Mouse (Mus musculus) midbrain, embryonic 13.5 days (tissue): ENCODE data around the gene Iqgap2. TPM values are rescaled to one million over a fixed set of nuclear protein-coding genes. Genes with fewer than 3 reads are reported as not detected.

Source experiments
- ATAC-seq: fragments of 200-750 bp; cut with Nextera tagmentation; 2 replicates; pipeline ENCODE4 v1.8.0; 2017; ENCODE audit warnings: mild to moderate bottlenecking, moderate TSS enrichment, moderate library complexity
- H3K27ac ChIP-seq: fragments of 300-500 bp; sonication (generic); 2 replicates; pipeline ENCODE4 v1.5.1; 2015; ENCODE audit warnings: inconsistent platforms, mild to moderate bottlenecking, moderate library complexity
- H3K27me3 ChIP-seq: fragments of 300-500 bp; sonication (generic); 2 replicates; pipeline ENCODE4 v1.6.1; 2015; ENCODE audit warnings: mild to moderate bottlenecking, inconsistent platforms
- H3K36me3 ChIP-seq: fragments of 300-500 bp; sonication (generic); 2 replicates; pipeline ENCODE4 v1.6.1; 2015; ENCODE audit warnings: mild to moderate bottlenecking, inconsistent platforms
- H3K4me1 ChIP-seq: fragments of 300-500 bp; sonication (generic); replicated peaks from 2 replicates; pipeline ENCODE4 v1.6.1; 2015; ENCODE audit warnings: inconsistent platforms
- H3K4me2 ChIP-seq: fragments of 300-500 bp; sonication (generic); replicated peaks from 2 replicates; pipeline ENCODE4 v1.6.1; 2015; ENCODE audit warnings: moderate library complexity, mild to moderate bottlenecking, inconsistent platforms
- H3K4me3 ChIP-seq: fragments of 300-500 bp; sonication (generic); replicated peaks from 2 replicates; pipeline ENCODE4 v1.5.1; 2015; ENCODE audit warnings: mild to moderate bottlenecking, inconsistent platforms
- H3K9ac ChIP-seq: fragments of 300-500 bp; sonication (generic); replicated peaks from 2 replicates; pipeline ENCODE4 v1.6.1; 2015; ENCODE audit warnings: mild to moderate bottlenecking, inconsistent platforms
- H3K9me3 ChIP-seq: fragments of 300-500 bp; sonication (generic); 2 replicates; pipeline ENCODE4 v1.6.1; 2016; ENCODE audit warnings: mild to moderate bottlenecking, inconsistent platforms
- WGBS: fragments of 180-500 bp; shearing (Covaris S2); methylation state at CpG from one replicate; pipeline ENCODE4 v1.1.7; 2015; 5-methylcytosine and 5-hydroxymethylcytosine counted together
- polyA plus RNA-seq: library from polyadenylated mRNA; unstranded; fragments of >200 nt; fragmentation: Nextera tagmentation; extraction: Ambion mirVana; gene quantifications from 2 replicates; pipeline ENCODE4 v1.2.1, GENCODE M21; 2015

Gene Iqgap2
- polyA plus RNA-seq, 1 experiment from 2014 or later: 7.4 TPM

GRCm38 (mm10) chr13:95759810-95760209 lies 131.9 kb downstream of the Iqgap2 start:
- no peak for ATAC-seq
- Histone ChIP-seq H3K27ac (no peak overlapping the region), H3K9me3 (no peaks in the 10 kb centered on the region), H3K36me3 (no peaks in the 10 kb centered on the region), H3K9ac (no peak overlapping the region), H3K4me3 (no peak overlapping the region), H3K4me1 (peaks cover 6% of the 10 kb centered on the region), H3K4me2 (no peak overlapping the region), H3K27me3 (no peaks in the 10 kb centered on the region)
- 88% methylated on average over 2 of the region's 2 CpGs for WGBS

- no peak for ATAC-seq
- 95% methylated on average over 5 of the region's 5 CpGs for WGBS
- no peak overlapping the region for H3K9ac ChIP-seq
- no peak overlapping the region for H3K4me2 ChIP-seq
- H3K36me3 ChIP-seq: no peaks in the 10 kb centered on the region
- no peaks in the 10 kb centered on the region for H3K27me3 ChIP-seq
- no peak overlapping the region for H3K4me3 ChIP-seq
- no peaks in the 10 kb centered on the region for H3K9me3 ChIP-seq
- no peak overlapping the region for H3K27ac ChIP-seq
- no peaks in the 10 kb centered on the region for H3K4me1 ChIP-seq
These were observed 137.4 kb downstream of the Iqgap2 start for GRCm38 (mm10) chr13:95754285-95754684.

GRCm38 (mm10) chr13:95752386-95752785 lies 139.3 kb downstream of the Iqgap2 start:
- H3K27me3 ChIP-seq: no peaks in the 10 kb centered on the region
- no peaks in the 10 kb centered on the region for H3K4me1 ChIP-seq
- no peak overlapping the region for H3K27ac ChIP-seq
- H3K9ac ChIP-seq: no peak overlapping the region
- H3K36me3 ChIP-seq: no peaks in the 10 kb centered on the region
- WGBS: 91% methylated on average over 9 of the region's 9 CpGs
- no peak overlapping the region for H3K4me2 ChIP-seq
- ATAC-seq: no peak
- no peaks in the 10 kb centered on the region for H3K9me3 ChIP-seq
- no peak overlapping the region for H3K4me3 ChIP-seq

DNA sequence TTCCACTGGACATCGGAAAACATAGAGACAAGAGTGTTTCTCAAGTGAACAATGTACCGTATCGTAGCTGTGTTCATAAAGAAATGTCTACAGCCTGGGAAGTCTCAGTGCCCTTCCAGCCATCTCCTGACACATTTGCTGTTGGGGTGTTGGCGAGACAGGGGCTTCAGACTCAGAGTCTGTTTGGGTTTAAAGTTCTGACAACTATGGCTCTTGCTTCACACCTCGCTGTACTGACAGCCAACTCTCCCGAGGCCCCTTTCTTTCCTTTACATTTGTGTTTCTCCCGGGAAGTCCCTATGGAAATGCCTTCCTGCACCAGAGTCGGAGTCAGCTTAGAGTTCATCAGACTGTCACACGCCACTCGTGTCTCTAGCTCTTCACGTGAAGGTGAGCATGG lies 144.2 kb downstream of the Iqgap2 start:
- Histone ChIP-seq H3K4me3 (no peak overlapping the region), H3K4me1 (no peaks in the 10 kb centered on the region), H3K9me3 (no peaks in the 10 kb centered on the region), H3K27ac (no peak overlapping the region), H3K9ac (no peak overlapping the region), H3K4me2 (no peak overlapping the region), H3K36me3 (no peaks in the 10 kb centered on the region), H3K27me3 (no peaks in the 10 kb centered on the region)
- 89% methylated on average over 11 of the region's 11 CpGs for WGBS
- ATAC-seq: no peak

DNA sequence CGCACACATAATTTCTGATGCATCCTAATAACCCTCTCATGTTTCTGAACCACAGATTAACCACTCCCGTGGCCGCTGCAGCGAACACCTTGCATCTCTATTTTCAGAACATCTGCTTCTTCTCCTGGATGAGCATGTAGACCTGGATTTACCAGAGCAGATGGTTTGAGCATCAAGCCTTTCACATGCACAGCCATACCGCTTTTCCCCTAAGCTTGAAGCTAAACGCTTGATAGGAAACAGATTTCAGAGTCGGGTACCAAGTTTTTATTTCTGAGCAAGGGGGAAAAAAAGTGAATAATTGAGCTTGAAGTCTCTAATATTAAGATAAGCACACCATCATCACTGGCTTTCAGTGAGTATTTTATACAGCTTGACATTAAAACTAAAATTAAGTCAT lies 144.6 kb downstream of the Iqgap2 start:
- no peak for ATAC-seq
- H3K27me3 ChIP-seq: no peaks in the 10 kb centered on the region
- no peak overlapping the region for H3K27ac ChIP-seq
- no peak overlapping the region for H3K4me2 ChIP-seq
- no peak overlapping the region for H3K9ac ChIP-seq
- H3K36me3 ChIP-seq: no peaks in the 10 kb centered on the region
- H3K9me3 ChIP-seq: no peaks in the 10 kb centered on the region
- no peak overlapping the region for H3K4me3 ChIP-seq
- no peaks in the 10 kb centered on the region for H3K4me1 ChIP-seq
- WGBS: 89% methylated on average over 7 of the region's 7 CpGs

DNA sequence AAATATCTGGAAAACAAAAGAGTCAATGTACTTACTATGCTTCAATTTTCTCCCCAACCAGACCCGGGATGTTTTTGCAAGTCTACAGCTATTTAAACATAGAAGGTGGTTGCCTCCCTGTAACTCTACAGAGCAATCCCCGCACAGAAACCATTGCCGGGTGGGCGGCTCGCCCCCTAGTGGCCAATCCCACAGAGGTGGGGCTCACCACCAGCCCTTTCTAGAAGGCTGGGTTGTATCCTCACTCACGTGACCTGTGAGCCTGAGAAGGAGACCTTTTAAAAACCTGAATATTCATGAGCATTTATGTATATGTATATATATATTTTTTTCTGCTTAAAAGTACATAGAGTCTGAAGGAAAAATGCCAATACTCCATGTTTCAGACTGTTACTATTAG lies 145.2 kb downstream of the Iqgap2 start:
- ATAC-seq: peak; percentile 70; the same call in 1 of the 2 replicates
- no peak overlapping the region for H3K4me2 ChIP-seq
- no peaks in the 10 kb centered on the region for H3K4me1 ChIP-seq

DNA sequence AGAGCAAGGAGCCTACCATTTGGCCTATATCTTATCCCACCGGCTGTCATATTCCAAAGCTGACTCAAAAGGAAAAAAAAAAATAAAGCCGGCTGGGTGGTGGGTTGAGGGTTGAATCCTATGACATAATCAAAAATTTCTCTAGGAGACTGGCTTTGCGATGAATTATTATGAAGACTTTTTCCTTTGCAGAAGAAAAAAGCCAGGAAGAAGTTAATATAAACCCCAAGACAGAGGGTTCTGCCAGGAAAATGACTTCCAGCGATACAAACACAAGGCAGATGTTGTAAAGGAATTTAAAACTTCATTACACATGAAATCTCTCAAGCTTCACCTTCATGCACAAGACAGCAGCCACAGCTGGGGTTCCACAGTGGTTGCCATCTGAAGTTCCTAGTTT lies 146.3 kb downstream of the Iqgap2 start:
- no peaks in the 10 kb centered on the region for H3K4me1 ChIP-seq
- H3K9ac ChIP-seq: no peak overlapping the region
- H3K36me3 ChIP-seq: no peaks in the 10 kb centered on the region
- H3K9me3 ChIP-seq: no peaks in the 10 kb centered on the region
- WGBS: 98% methylated on average over 4 of the region's 4 CpGs
- H3K4me3 ChIP-seq: no peak overlapping the region
- H3K4me2 ChIP-seq: no peak overlapping the region
- H3K27me3 ChIP-seq: no peaks in the 10 kb centered on the region
- H3K27ac ChIP-seq: no peak overlapping the region
- no peak for ATAC-seq

More for the DNA sequence above, 145.2 kb downstream of the Iqgap2 start:
- no peak overlapping the region for H3K9ac ChIP-seq
- H3K9me3 ChIP-seq: no peaks in the 10 kb centered on the region
- H3K27ac ChIP-seq: no peak overlapping the region
- 11% methylated on average over 6 of the region's 6 CpGs for WGBS
- H3K36me3 ChIP-seq: no peaks in the 10 kb centered on the region
- no peaks in the 10 kb centered on the region for H3K27me3 ChIP-seq
- H3K4me3 ChIP-seq: no peak overlapping the region

DNA sequence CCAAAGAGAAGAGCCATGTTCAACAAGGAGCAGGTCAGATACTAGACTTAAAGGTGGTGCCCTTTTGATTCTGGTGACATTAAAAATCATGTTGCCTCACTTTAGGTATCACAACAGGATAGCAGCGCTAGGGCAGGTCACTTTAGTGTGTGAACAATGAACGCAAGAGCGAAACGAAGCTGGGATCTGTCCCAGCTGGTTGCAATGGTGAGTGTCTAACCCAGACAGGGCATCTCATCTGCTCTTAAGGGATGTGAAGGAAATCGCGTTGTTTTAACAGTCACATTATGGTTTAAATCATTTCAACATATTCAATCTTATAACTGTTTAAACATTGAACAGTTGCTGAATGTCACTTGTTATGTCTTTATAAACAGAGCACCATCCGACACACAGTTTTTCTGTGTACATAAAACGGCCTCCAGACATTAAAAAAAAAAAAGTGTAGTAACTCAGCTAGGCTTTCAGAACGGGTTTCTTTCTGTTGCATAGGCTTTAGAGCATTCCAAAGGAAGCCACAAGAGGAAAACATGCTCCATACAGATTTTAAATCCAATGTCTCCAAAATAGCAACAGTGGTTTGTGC lies 148.7 kb downstream of the Iqgap2 start:
- no peaks in the 10 kb centered on the region for H3K4me1 ChIP-seq
- H3K27me3 ChIP-seq: no peaks in the 10 kb centered on the region
- no peaks in the 10 kb centered on the region for H3K9me3 ChIP-seq
- no peak overlapping the region for H3K4me3 ChIP-seq
- WGBS: 90% methylated on average over 9 of the region's 9 CpGs
- ATAC-seq: no peak
- H3K36me3 ChIP-seq: no peaks in the 10 kb centered on the region
- H3K9ac ChIP-seq: no peak overlapping the region
- H3K4me2 ChIP-seq: no peak overlapping the region
- no peak overlapping the region for H3K27ac ChIP-seq

DNA sequence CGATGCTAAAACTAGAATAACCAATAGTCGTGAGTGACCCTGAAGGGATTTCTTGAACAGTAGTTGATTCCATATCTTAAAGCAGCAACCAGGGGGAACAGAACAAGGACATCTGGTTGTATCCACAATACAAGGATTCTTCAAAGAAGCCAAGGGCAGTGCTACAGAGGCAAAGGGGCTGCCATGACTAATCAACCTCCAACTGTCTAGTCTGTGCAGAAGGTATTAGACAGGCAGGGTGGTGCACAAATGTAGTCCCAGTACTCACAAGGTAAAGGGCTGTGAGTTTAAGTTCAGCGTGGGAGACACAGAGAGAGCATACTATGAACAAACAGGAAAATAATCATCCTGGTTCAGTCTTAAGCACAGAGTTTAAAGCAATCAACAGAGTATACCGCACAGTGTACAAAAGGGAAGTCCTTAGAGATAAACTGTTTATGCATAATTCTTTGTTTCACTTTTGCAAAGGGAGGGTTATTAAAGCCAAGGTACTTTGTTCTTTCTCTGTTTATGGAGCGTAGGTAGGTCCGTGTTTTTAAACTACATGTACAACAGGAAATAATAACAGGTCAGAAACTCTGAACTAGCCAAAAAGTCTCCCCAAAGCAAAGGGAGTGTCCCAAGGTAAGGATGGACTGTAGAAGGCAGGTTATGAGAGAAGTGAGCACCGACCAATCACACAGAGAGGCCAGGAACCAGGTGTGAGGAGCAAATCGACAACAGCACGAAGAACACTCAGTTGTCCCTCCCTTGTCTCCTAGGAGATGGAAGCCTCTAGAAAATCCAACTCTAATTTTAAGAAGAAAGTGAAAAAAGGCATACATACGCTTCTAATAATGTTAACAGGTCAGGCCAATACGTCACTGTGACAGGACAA lies 149.7 kb downstream of the Iqgap2 start:
- Histone ChIP-seq H3K27me3 (no peaks in the 10 kb centered on the region), H3K4me2 (no peak overlapping the region), H3K27ac (no peak overlapping the region), H3K4me1 (no peaks in the 10 kb centered on the region), H3K36me3 (no peaks in the 10 kb centered on the region), H3K4me3 (no peak overlapping the region), H3K9ac (no peak overlapping the region), H3K9me3 (no peaks in the 10 kb centered on the region)
- ATAC-seq: no peak
- 96% methylated on average over 11 of the region's 11 CpGs for WGBS

DNA sequence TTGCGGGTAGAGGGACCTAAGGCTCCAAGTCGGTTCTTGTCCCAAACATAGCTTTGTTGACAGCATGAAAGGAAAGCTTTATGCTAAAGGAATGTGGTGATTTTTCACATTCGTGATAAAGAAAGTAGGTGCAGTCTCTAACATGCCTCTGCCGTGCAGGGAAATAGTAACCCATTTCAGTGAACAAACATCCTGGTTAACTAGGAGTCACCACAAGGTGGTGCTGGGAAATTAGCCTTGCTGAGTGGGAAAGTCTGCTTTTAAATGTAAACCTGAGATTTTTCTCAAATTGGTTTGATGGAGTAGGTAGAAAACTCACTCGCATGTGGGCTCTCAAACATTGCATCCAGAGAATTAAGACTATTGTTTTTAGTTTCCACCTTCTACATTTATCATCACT lies 152.1 kb downstream of the Iqgap2 start:
- Histone ChIP-seq H3K27ac (no peak overlapping the region), H3K4me1 (no peaks in the 10 kb centered on the region), H3K4me3 (no peak overlapping the region), H3K4me2 (no peak overlapping the region), H3K9ac (no peak overlapping the region), H3K36me3 (no peaks in the 10 kb centered on the region), H3K9me3 (no peaks in the 10 kb centered on the region), H3K27me3 (no peaks in the 10 kb centered on the region)
- 77% methylated on average over 5 of the region's 5 CpGs for WGBS
- no peak for ATAC-seq

- Histone ChIP-seq H3K4me1 (no peaks in the 10 kb centered on the region), H3K4me3 (no peak overlapping the region), H3K4me2 (no peak overlapping the region), H3K36me3 (no peaks in the 10 kb centered on the region), H3K9me3 (no peaks in the 10 kb centered on the region), H3K27me3 (no peaks in the 10 kb centered on the region), H3K27ac (no peak overlapping the region), H3K9ac (no peak overlapping the region)
- 95% methylated on average over 4 of the region's 4 CpGs for WGBS
- ATAC-seq: no peak
These were observed 161.2 kb downstream of the Iqgap2 start for GRCm38 (mm10) chr13:95730491-95730890.

GRCm38 (mm10) chr13:95719320-95720232 lies 172.1 kb downstream of the Iqgap2 start:
- Histone ChIP-seq H3K4me3 (no peak overlapping the region), H3K27me3 (no peaks in the 10 kb centered on the region), H3K9me3 (no peaks in the 10 kb centered on the region), H3K36me3 (no peaks in the 10 kb centered on the region), H3K9ac (no peak overlapping the region), H3K4me2 (peak overlapping the region; percentile 34), H3K4me1 (no peaks in the 10 kb centered on the region), H3K27ac (no peak overlapping the region)
- 63% methylated on average over 14 of the region's 14 CpGs for WGBS
- ATAC-seq: peak; percentile 86
